Mouse (Mus musculus) cerebellum, adult 11 months (tissue): Measurements from ENCODE around the gene Patl2.
A peak's percentile ranks its signal among the peaks of the same experiment; 100 is the strongest.
"Not testable (repeated sequence)": the region's sequence is repeated elsewhere in the genome, so short reads cannot be mapped to it uniquely, and the experiment has no call there.

Experiments used
- DNase-seq: peaks from one replicate; pipeline ENCODE4 v3.0.0; 2022

Gene Patl2

DNA sequence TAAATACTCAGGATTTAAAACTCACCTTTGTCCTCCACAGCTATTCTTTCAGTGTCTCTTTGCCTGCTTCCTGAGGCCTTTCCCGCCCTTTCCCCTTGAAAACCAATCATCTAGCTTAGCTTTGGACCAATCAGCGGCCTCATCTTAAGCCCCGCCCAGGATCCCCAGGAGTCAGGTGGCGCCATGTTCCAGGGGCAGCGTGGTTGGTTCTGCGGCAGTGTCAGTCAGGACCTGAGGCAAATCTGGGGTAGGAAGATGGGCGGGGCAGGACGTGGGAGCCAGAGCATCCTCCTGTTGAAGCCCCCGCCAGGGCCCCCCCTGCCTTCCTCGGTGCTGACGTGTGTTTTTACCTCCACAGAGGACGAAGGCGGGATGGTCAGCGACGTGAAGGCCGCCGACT, at the start of gene Patl2, which contains the start of gene Terb2:
Gene Patl2 (minus strand): TSS at position 84 of the 400 bp plus-strand sequence.
Gene Terb2 (plus strand): TSS at position 167 of the 400 bp plus-strand sequence.
- DNase-seq = no peak

DNA sequence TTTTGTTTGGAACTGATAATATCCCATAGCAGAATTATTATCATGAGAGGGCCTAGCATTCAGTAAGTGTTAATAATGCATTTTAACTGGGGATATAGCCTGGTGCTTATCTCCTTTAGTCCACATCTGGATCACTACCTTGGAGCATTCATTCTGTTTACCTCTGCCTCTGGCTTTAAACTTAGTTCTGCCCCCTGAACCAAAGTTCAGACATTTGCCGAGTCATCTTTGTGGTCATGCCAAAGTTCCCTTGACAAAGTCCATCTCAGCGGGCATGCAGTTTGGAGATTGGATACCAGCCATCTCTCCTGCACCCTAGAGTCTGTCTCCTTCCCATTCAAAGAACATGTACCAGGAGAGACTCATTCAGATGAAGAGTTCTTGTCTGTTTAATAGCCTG, 49.4 kb upstream of the Patl2 start:
- DNase-seq = no peak

DNA sequence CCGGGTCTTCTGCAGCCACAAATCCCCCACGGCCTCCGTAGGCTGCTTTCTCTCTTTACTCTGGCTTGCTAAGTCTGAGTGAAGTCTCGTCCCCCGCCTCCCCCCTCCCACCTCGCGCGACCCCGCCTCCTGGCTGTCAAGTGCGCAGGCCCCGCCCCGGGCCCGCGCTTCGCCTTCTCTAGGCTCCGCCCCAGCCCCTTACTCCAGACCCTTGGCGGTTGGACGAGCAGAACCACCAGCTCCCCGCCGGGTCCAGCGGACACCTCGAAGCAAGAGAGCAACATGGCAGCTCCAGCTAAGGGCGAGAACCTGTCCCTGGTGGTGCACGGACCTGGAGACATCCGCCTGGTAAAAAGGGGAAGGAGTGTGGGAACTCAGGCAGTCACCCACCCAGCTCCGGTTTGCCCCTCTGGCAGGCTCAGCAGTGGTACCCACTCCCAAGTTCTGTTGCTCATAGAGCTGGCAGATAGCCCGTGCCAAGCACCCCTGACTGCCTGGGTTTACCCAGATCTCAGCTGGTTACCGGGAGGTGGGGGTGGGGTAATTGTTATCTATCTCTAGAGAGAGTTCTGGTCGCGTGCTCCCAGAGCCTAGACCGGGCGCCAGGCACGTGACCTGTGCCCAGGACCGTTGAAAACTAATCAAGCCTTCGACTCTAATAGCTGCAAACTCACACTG, 48.8 kb upstream of the Patl2 start, which contains the start of gene Sord:
Gene Sord (plus strand): TSS at position 139 of the 678 bp plus-strand sequence.
- peak; percentile 61 for DNase-seq

DNA sequence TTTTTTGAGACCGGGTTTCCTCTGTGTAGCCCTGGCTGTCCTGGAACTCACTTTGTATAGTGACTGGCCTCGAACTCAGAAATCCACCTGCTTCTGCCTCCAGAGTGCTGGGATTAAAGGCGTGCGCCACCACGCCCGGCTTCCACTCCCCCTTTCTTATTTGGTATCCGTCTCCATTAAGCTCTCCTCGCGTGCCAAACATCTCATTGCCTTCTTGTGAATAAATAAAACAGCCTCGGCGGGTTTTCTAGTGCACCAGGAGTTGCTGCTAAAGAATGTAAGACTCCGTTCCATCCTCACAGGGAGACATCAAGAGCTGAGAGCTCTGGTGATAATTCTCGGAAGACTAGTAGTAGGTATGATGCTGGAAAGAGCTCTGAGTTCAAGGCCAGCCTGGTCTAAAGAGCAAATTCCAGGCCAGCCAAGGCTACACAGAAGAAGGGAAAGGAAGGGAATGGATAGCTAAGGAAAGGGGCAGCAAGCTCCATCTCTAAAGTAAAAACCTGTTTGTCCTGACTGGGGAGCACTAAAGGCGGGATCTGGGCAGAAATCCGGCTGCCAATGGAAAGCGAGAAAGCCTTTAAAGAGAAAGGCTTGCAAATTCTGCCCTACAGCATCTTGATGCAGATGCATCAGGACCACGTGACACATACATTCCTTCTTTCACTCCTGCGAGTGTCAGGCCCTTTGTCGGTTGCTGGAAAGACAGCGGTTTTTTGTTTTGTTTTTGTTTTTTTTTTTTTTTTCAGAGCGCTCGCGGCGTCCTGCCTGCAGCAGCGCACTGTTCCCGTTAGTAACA, 48.0 kb upstream of the Patl2 start:
- peak; percentile 26 for DNase-seq

DNA sequence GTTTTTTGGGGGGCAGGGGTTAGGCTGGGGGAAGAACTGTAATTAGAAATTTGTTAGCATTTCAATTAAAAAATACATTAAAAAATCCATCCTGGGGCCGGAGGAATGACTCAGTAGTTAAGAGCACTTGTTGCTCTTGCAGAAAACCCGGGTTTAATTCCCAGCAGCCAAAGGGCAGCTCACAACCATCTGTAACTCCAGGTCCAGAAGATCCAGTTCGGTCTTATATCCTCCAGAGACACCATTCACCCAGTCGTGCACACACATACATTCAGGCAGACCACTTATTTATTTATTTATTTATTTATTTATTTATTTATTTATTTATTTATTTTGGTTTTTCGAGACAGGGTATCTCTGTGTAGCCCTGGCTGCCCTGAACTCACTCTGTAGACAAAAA, 47.4 kb upstream of the Patl2 start:
- DNase-seq = no peak

DNA sequence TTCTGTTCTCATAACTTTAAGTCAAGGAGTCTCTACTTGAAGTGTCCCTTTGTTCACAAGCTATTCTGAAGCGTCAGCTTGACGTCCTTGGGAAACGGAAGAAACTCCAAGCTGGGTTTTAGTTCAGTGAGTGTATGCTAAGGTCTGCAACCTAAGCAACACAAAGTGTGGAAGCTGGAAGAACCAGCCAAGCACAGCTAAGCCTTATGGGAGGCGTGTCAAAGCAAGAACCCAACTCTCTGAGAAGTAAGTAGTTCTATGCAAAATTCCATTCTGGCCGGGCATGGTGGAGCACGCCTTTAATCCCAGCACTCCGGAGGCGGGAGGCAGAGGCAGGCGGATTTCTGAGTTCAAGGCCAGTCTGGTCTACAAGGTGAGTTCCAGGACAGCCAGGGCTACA, 45.6 kb upstream of the Patl2 start:
- no peak for DNase-seq

DNA sequence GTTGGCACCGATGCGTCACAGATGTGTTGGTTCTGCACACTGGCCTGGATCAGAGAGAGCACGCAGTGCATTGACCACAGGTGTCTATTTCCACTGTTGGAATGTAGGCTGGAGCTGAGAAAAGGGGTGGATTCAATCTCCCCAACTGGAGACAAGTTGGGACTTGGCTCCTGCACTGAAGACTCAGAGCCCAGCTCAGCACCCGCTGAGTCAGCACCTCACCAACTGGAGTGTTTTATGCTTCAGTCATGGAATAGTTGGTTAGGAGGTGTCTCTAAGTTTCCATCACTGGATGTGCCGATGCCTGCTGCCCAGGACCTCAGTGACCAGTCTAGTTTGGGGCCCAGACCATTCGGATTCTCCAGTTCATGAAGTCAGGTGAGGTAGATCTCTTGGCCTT, 44.4 kb upstream of the Patl2 start:
- DNase-seq = no peak

DNA sequence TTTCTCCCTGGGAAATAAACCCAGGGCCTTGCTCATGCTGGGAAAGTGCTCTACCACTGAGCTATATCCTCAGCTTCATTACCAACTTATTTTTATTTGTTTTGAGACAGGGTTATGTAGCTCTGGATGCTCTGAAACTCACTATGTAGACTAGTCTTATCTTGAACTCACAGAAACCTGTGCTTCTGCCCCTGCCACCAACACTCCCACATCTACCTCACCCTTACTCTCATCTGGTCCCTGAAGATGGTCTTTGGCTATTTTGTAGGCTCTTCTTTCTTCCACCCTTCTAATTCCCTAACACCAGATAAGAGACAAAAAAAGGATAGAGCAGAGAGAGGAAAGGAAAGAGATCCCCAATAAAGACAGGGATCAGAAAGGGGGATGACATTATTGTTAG, 37.7 kb upstream of the Patl2 start:
- DNase-seq = no peak

DNA sequence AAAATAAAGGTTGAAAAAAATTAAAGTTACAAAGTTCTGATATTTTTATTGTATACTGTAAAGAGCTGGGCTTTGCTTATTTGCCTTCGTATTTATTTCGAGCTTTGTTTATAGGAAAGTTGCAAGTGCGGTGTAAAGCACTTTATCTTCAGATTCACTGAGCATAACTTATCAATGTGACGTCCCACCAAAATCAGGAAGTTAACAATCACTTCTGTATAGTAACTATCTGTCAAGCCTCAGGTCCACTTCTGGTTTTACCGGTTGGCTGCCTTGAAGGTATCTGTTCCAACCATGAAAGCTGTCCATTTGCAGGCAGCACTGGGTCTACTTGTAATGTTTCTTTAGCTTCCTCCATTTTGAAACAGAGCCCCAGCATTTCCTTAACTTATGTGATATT, 36.3 kb upstream of the Patl2 start:
- DNase-seq = no peak

DNA sequence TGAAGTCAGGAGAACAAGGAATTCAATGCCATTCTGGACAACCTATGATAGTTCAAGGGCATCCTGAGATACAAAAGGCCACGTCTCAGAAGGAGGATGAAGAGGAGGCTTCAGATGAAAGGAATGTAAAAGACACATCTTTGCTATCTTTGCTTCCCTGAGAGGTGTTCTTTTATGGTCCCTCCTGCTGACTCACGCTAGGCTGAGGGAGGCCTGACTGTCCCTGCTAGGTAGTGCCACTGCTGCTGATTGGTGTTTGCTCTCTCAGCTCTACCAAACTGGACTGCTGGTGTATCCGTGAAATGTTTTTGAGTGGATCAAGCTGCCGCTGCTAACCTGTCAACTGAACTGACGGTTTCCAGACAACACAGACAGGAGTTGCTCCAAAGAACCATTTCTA, 35.8 kb upstream of the Patl2 start:
- DNase-seq = no peak

DNA sequence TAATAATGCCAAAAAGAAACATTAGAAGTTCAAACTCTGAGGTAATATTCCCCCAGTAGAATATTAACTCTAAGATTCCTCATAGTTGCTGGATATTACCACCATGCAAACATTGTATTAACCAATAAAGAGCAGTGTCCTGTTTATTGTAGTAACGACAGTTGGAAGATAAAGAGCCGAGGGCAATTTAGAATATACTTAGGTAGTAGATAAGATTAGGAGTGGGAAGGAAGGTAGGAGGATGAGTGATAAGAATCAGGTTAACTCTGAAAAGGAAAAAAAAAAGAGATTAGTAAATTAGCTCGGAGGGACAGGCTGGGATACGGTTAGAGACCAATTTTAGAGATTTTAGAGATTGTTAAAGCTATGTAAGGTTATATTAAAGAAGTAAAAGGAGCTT, 35.4 kb upstream of the Patl2 start:
- no peak for DNase-seq

DNA sequence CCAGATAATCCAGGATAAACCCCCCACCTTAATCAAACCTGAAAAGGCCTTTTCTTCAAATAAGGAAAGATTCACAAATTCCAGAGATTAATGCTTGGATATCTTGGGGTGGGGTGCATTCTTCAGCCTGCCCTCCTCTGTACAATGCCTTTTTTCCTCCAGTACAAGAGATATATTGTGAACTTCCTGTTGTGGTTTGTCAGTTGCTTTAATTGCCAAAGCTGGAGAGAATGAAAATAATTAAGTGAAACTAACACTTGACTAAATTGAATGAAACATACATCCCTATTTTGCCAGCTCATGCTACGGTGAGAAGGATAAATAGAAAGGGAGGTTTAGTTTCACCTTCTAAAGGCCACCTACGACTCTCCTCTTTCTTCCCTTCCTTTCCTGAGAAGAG, 32.2 kb upstream of the Patl2 start:
- DNase-seq = no peak

DNA sequence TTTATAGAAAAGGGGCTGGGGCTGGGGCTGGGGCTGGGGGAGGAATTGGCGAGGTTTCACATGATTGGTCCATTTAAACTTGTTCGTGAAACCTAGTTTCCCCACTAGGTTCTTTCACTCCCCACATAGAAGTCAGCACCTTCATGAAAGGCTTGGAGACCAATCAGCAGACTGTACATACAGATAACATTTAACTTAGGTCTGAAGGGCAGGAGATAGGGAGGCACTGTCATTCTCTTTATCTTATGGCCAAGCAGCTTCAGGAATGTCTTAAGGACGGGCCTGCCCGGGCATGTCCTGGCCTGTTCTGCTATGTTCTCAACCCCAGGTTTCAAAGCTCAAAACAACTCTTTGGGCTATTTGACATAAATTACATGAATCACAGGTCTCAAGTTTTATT, 31.1 kb upstream of the Patl2 start:
- DNase-seq = not testable (repeated sequence)

DNA sequence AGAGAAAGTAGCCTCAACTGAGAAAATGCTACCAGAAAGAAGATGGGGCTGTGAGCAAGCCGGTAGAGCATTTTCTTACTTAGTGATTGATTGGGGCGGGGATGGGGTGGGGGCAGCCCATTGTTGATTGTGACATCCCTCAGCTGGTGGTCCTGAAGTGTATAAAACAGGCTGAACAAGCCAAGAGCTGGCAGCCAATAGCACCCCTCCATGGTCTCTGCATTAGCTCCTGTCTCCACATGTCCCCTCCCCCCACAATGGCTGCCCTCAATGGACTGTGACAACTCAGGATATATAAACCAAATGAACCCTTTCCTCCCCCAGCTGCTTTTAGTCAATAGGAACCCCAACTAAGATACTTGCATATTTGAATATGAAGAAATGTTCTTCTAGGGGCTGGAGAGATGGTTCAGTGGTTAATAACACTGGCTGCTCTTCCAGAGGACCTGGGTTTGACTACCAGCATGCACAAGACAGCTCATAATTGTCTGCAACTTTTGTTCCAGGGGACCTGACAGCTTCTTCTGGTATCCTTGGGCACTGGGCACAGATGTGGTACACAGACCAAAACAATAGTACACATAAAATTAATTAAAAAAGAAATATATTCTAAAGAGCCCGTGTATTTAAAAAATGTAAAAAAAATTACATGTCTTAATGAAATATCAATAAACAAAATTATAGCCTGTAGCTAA, 24.7 kb upstream of the Patl2 start:
- no peak for DNase-seq

DNA sequence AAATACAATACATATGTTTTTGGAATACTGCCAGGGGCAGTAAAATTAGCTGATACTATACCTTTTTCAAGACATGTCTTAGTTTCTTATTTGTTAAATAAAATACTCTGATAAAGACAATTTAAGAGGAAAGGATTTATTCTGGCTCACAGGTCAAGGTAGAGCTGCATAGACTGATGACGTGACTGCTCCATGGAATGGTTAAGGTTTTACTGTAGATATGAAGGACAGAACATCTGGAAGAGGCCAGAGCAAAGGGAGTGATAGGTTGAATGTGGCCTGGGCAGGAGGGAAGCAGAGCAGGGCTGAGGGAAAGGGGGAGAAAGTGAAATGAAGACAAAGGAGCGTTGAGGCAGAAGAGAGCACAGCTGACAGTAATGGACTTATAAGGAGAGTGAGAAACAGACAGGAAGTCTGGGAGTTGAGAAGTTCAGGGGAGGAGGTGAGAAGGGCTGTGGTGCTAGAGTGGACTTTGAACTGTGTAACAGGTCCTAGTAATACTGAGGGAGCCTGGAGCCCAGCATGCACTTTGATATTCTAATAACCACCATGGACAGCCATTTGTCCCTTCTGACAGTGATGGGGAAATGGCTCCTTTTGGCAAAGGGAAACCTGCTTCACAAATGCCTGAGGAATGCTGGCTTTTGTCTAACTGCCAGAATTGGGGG, 20.6 kb upstream of the Patl2 start:
- no peak for DNase-seq

DNA sequence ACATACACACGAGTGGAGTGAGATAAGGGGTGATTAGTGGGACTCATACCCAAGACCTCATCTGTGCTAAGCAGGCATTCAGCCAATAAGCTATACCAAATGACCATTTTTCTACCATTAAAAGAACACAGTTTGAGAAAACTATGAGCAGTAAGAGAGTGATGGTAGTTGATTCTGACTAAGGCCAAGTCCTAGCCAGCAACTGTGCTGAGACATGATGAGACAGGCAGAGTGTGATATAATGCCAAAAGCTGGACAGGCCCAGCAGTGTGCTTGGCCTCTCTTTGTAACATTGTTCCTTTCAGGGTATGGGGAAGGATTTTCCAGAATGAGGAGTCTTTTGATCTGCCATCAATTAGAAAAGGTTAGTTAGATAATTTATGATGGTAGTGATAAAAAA, 15.5 kb upstream of the Patl2 start:
- DNase-seq = no peak

DNA sequence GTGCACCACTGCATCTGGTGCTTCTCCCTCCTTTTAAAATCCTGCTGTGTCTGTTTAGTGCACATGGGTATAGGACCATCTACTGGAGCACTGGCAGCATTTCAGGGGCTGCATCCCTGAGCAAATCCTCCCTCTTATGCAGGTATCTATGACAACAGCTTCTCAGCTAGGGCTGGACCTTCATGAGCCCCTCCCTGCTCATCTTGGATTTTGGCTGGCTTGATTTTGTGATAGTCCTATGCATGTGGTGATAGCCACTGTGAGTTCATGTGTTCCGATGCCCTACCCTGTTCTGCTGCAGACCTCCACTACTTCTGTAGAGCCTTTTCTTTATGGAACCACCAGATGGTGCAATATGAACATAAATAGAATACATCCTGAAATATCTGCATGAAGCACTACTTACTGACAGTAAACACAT, 8.5 kb upstream of the Patl2 start:
- no peak for DNase-seq

DNA sequence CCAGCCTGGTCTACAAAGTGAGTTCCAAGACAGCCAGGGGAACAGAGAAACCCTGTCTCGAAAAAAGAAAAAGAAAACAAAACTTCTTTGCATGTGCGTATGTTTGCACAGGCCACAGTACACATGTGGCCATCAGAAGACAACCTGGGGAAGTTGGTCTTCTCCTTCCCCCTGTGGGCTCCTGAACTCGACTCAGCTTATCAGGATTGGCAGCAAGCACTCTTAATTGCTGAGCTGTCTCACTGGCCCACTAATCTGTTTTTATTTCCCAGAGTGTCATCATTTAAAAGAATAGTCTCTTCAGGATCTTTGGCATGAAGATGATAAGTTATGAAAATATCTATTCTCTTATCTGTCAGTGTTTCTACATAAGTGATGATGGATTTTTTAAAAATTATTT, 5.9 kb upstream of the Patl2 start:
- DNase-seq = no peak

DNA sequence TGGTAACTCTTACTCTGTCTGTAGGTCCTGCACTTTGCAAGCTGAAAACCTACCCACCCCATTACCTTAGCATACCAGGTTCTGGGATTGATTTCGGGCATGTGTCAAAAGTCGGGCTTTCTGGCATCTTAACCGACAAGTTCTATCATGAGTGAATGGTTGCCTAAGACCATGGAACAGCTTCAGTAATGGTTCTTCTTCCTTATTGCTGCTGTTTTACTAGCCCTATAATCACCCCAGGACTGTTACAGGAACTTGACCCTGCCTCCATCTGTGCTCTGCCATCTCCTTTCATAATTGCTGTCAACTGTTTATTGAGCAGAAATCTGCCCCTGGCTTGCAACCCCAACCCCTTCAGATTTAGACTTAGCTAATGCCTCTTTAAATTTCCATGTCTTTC, 762 bp upstream of the Patl2 start:
- DNase-seq = no peak

DNA sequence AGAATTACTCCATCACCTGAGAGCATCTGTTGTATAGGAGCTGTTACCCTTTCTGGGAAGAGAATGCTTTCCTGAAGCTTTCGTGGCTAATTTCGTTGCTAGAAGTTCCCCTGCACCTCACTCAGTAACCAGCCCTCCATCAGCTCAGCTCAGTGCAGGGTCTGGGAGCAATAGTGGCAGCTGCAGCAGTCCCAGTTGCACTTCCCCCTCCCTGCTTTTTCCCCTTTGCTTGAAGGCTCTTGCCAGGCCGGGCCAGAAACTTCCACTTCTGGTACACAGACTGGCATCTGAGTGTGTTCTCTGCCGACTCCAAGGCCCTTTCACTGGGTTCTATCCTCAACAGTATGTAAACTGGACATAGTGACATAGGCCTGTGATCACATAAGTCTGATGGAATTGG, 903 bp downstream of the Patl2 start:
- DNase-seq = no peak

DNA sequence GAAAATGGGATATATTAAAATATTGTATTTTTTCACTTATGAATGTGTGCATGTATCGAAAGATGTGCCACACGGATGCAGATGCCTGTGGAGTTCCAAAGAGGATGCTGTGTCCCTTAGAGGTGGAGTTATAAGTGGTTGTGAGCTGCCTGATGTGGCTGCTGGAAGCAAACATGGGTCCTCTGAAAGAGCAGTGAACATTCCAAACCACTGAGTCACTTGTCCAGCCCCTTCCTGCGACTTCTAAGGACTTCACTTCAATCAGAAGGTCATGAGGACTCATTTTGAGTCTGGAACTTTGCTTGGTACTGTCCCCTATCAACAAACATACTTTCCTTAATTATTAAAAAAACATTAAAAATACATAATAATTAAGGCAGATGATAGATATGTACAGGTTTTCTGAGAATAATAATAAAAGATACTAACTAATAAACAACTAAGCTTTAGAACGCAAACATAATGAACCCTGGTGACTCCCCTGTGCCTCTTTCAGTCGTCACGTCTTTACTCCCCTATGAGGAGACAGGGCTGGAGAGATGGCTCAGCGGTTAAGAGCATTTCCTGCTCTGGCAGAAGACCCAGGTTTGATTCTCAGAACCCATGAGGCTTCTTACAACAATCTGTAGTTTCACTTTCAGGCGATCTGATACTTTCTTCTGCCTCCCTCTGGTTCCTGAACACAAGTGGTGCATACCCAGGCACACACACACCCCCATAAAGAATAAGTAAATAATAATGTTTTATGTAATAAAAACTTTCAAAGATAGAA, 5.8 kb downstream of the Patl2 start:
- DNase-seq = no peak

DNA sequence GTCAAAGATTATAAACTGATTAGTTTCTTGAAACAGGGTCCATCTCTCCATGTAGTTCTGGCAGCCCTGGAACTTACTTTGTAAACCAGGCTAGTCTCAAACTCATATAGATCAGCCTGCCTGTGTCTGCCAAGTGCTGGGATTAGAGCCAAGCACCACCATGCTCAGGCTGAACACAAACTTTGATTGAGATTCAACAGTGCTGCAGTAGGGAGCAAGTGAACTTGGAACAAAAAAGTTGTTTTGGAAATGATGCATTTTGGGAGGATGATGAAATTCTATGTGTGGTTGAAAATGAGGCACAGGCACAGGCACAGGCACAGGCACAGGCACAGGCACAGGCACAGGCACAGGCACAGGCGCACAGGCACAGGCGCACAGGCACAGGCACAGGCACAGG, 13.8 kb downstream of the Patl2 start:
- no peak for DNase-seq

DNA sequence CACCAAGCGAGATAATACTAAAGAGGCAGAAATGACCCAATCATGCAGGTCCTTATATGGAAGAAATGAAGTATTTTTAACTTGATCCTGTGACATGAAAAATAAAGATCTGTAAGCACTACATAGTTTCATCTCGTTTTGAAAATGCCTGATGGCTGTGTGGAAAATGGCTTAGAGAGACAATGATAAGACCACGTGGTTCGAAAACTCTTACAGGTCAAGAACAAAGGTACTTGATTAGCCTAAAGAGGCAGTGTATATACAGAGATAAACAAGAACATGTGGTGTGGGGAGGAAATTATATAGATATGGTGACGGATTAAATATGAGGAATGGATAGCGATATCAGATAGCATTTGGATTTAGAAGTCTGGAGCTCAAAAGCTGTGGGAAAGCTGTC, 14.7 kb downstream of the Patl2 start:
- DNase-seq = no peak
